Mouse (Mus musculus) embryonic facial prominence, embryonic 11.5 days (tissue): Measurements from ENCODE around the gene Pik3c2a. TPM values are rescaled to one million over a fixed set of nuclear protein-coding genes. Genes with fewer than 3 reads are reported as not detected.

Experiments used
- ATAC-seq: fragments of 200-750 bp; cut with Nextera tagmentation; replicated peaks from 2 replicates; pipeline ENCODE4 v1.8.0; 2017; ENCODE audit warnings: low read depth; ENCODE audit not compliant: insufficient number of reproducible peaks, low FRiP score, low TSS enrichment
- DNase-seq: peaks from one replicate; pipeline ENCODE4 v3.0.0-alpha.2; 2015; ENCODE audit warnings: low spot score
- H3K27ac ChIP-seq: fragments of 300-500 bp; sonication (generic); replicated peaks from 2 replicates; pipeline ENCODE4 v1.5.1; 2014; ENCODE audit warnings: mild to moderate bottlenecking, low read depth, low read length, control low read depth
- H3K27me3 ChIP-seq: fragments of 300-500 bp; sonication (generic); 2 replicates; pipeline ENCODE4 v1.6.1; 2014; ENCODE audit warnings: mild to moderate bottlenecking, low read length, moderate library complexity, mixed read lengths; ENCODE audit not compliant: control insufficient read depth, insufficient read depth
- H3K36me3 ChIP-seq: fragments of 300-500 bp; sonication (generic); replicated peaks from 2 replicates; pipeline ENCODE4 v1.6.1; 2014; ENCODE audit warnings: low read depth, mild to moderate bottlenecking, low read length, moderate library complexity, mixed read lengths; ENCODE audit not compliant: control insufficient read depth, insufficient read depth
- H3K4me1 ChIP-seq: fragments of 300-500 bp; sonication (generic); 2 replicates; pipeline ENCODE4 v1.6.1; 2014; ENCODE audit warnings: low read length, mixed read lengths; ENCODE audit not compliant: control insufficient read depth, insufficient read depth
- H3K4me2 ChIP-seq: fragments of 300-500 bp; sonication (generic); 2 replicates; pipeline ENCODE4 v1.6.1; 2014; ENCODE audit warnings: low read depth, mild to moderate bottlenecking, control low read depth, low read length, moderate library complexity
- H3K4me3 ChIP-seq: fragments of 300-500 bp; sonication (generic); 2 replicates; pipeline ENCODE4 v1.5.1; 2014; ENCODE audit warnings: low read depth, low read length, control low read depth
- H3K9ac ChIP-seq: fragments of 300-500 bp; sonication (generic); replicated peaks from 2 replicates; pipeline ENCODE4 v1.6.1; 2014; ENCODE audit warnings: mild to moderate bottlenecking, control low read depth, low read length
- H3K9me3 ChIP-seq: fragments of 300-500 bp; sonication (generic); replicated peaks from 2 replicates; pipeline ENCODE4 v1.6.1; 2016; ENCODE audit warnings: mild to moderate bottlenecking, low read length, inconsistent platforms, mixed read lengths; ENCODE audit not compliant: control insufficient read depth
- WGBS: fragments of 180-500 bp; shearing (Covaris S2); extraction: QIAGEN DNeasy Blood & Tissue Kit; methylation state at CpG from one replicate; pipeline ENCODE4 v1.1.7; 2014; 5-methylcytosine and 5-hydroxymethylcytosine counted together
- polyA plus RNA-seq: library from polyadenylated mRNA; unstranded; fragments of >200 nt; fragmentation: Nextera tagmentation; extraction: Ambion mirVana; gene quantifications from 2 replicates; pipeline ENCODE4 v1.2.1, GENCODE M21; 2014

The Pik3c2a gene
- polyA plus RNA-seq, 1 experiment from 2014 or later, result 28.6 TPM

GRCm38 (mm10) chr7:116307099-116307870 is 136.0 kb downstream of the Pik3c2a start:
- H3K4me2 ChIP-seq, result peak overlapping the region; percentile 99
- H3K9ac ChIP-seq, result peak overlapping the region; percentile 61
- H3K9me3 ChIP-seq, result no peaks in the 10 kb centered on the region
- peaks cover 6% of the 10 kb centered on the region; the same call in 1 of the 2 replicates for H3K4me1 ChIP-seq
- H3K36me3 ChIP-seq, result no peaks in the 10 kb centered on the region
- peak overlapping the region; percentile 28; the same call in 1 of the 2 replicates for H3K27ac ChIP-seq
- H3K4me3 ChIP-seq, result peak overlapping the region; percentile 74
- ATAC-seq, result peak; percentile 78
- H3K27me3 ChIP-seq, result peaks cover 5% of the 10 kb centered on the region; the same call in 1 of the 2 replicates
- peak; percentile 87 for DNase-seq
- under 1% methylated on average over 63 of the region's 63 CpGs for WGBS

GRCm38 (mm10) chr7:116306601-116307000 is 136.6 kb downstream of the Pik3c2a start:
- H3K27me3 ChIP-seq, result peaks cover 5% of the 10 kb centered on the region; the same call in 1 of the 2 replicates
- no peak overlapping the region for H3K27ac ChIP-seq
- no peaks in the 10 kb centered on the region for H3K9me3 ChIP-seq
- H3K4me3 ChIP-seq, result peak overlapping the region; percentile 74
- ATAC-seq (no peak), DNase-seq (no peak)
- peaks cover 6% of the 10 kb centered on the region; the same call in 1 of the 2 replicates for H3K4me1 ChIP-seq
- H3K4me2 ChIP-seq, result peak overlapping the region; percentile 99
- H3K9ac ChIP-seq, result no peak overlapping the region
- H3K36me3 ChIP-seq, result no peaks in the 10 kb centered on the region
- WGBS, result 14% methylated on average over 5 of the region's 5 CpGs

GRCm38 (mm10) chr7:116301661-116302311 is 141.5 kb downstream of the Pik3c2a start:
- Histone ChIP-seq H3K9ac (no peak overlapping the region), H3K9me3 (no peaks in the 10 kb centered on the region), H3K4me1 (no peaks in the 10 kb centered on the region), H3K27ac (no peak overlapping the region), H3K4me2 (no peak overlapping the region), H3K4me3 (no peak overlapping the region), H3K27me3 (no peaks in the 10 kb centered on the region), H3K36me3 (no peaks in the 10 kb centered on the region)
- ATAC-seq (no peak), DNase-seq (no peak)
- 92% methylated on average over 5 of the region's 5 CpGs for WGBS

GRCm38 (mm10) chr7:116301144-116301543 is 142.1 kb downstream of the Pik3c2a start:
- H3K4me3 ChIP-seq, result no peak overlapping the region
- H3K27ac ChIP-seq, result no peak overlapping the region
- H3K9ac ChIP-seq, result no peak overlapping the region
- H3K36me3 ChIP-seq, result no peaks in the 10 kb centered on the region
- no peaks in the 10 kb centered on the region for H3K27me3 ChIP-seq
- no peaks in the 10 kb centered on the region for H3K9me3 ChIP-seq
- DNase-seq (no peak), ATAC-seq (no peak)
- H3K4me1 ChIP-seq, result no peaks in the 10 kb centered on the region
- WGBS, result 76% methylated on average over 4 of the region's 4 CpGs
- no peak overlapping the region for H3K4me2 ChIP-seq

DNA sequence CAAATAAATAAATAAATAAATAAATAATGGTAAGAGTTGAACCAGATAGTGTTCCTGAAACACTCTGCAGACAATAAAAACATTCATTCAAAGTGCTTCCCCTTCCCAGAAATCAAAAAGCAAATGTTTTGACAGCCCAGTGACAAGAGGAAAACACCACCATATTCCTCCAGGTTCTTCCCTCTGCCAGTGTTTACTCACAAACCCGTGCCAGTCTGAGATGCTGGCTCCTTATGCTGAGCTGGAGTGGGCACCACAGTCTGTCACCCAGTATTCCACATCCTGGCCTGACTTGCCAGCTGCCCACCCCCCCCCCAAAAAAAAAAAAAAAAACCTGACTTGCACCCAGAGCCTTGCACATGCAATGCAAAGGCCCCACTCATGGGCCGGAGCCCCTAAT is 144.4 kb downstream of the Pik3c2a start:
- WGBS, result 89% methylated on average over 2 of the region's 2 CpGs
- Histone ChIP-seq H3K4me1 (peaks cover 3% of the 10 kb centered on the region; the same call in 1 of the 2 replicates), H3K9me3 (no peaks in the 10 kb centered on the region), H3K9ac (no peak overlapping the region), H3K36me3 (no peaks in the 10 kb centered on the region), H3K4me2 (no peak overlapping the region), H3K27ac (no peak overlapping the region), H3K27me3 (no peaks in the 10 kb centered on the region), H3K4me3 (no peak overlapping the region)
- no peak for ATAC-seq
- DNase-seq, result no peak

GRCm38 (mm10) chr7:116298389-116298788 is 144.9 kb downstream of the Pik3c2a start:
- Histone ChIP-seq H3K4me3 (no peak overlapping the region), H3K9me3 (no peaks in the 10 kb centered on the region), H3K4me2 (no peak overlapping the region), H3K27ac (no peak overlapping the region), H3K4me1 (peaks cover 3% of the 10 kb centered on the region; the same call in 1 of the 2 replicates), H3K27me3 (no peaks in the 10 kb centered on the region), H3K9ac (no peak overlapping the region), H3K36me3 (no peaks in the 10 kb centered on the region)
- WGBS, result 79% methylated on average over 10 of the region's 10 CpGs
- DNase-seq (no peak), ATAC-seq (no peak)

GRCm38 (mm10) chr7:116294961-116295360 is 148.3 kb downstream of the Pik3c2a start:
- no peak overlapping the region for H3K27ac ChIP-seq
- H3K36me3 ChIP-seq, result no peaks in the 10 kb centered on the region
- ATAC-seq (no peak), DNase-seq (peak; percentile 43)
- peak overlapping the region; percentile 13; the same call in 1 of the 2 replicates for H3K9ac ChIP-seq
- H3K4me3 ChIP-seq, result no peak overlapping the region
- no peaks in the 10 kb centered on the region for H3K9me3 ChIP-seq
- 60% methylated on average over 3 of the region's 3 CpGs for WGBS
- no peak overlapping the region for H3K4me2 ChIP-seq
- no peaks in the 10 kb centered on the region for H3K27me3 ChIP-seq
- H3K4me1 ChIP-seq, result peaks cover 3% of the 10 kb centered on the region; the same call in 1 of the 2 replicates

- peaks cover 3% of the 10 kb centered on the region; the same call in 1 of the 2 replicates for H3K4me1 ChIP-seq
These were observed 150.9 kb downstream of the Pik3c2a start for GRCm38 (mm10) chr7:116292377-116292776.

More at GRCm38 (mm10) chr7:116292377-116292776, 150.9 kb downstream of the Pik3c2a start:
- Histone ChIP-seq H3K4me2 (no peak overlapping the region), H3K9me3 (no peaks in the 10 kb centered on the region), H3K36me3 (no peaks in the 10 kb centered on the region), H3K27ac (no peak overlapping the region), H3K27me3 (no peaks in the 10 kb centered on the region), H3K9ac (no peak overlapping the region), H3K4me3 (no peak overlapping the region)
- no peak for DNase-seq
- ATAC-seq, result no peak
- 21% methylated on average over 5 of the region's 5 CpGs for WGBS
